Mouse (Mus musculus) kidney, adult 2 months (tissue): Measurements from ENCODE around the gene Iqcf5.

Experiments
- CTCF ChIP-seq: fragments of 200-500 bp; conservative IDR thresholded peaks from 2 replicates; pipeline ENCODE4 v1.5.1; 2011; ENCODE audit warnings: low read depth, mild to moderate bottlenecking, control low read depth, low read length, moderate library complexity, mixed read lengths; ENCODE audit not compliant: insufficient read depth, insufficient read length
- POLR2A ChIP-seq: fragments of 200-500 bp; IDR thresholded peaks from one replicate; pipeline ENCODE4 v1.6.1; 2011; ENCODE audit warnings: low read depth, low read length, control low read depth

GRCm38 (mm10) chr9:106509356-106509755 is 5.0 kb upstream of the Iqcf5 start:
- no peak for TF ChIP-seq POLR2A
- TF ChIP-seq CTCF = no peak
